Mouse (Mus musculus) ES-E14 (cell line): ENCODE results near the gene L2hgdh. TPM values are rescaled to one million over a fixed set of nuclear protein-coding genes. Genes with fewer than 3 reads are reported as not detected.
A peak's percentile ranks its signal among the peaks of the same experiment; 100 is the strongest.

ENCODE experiments used
- DNase-seq: peaks from one replicate; pipeline ENCODE4 v3.0.0-alpha.2; 2013; ENCODE audit warnings: low read depth, low spot score
- H3K27ac ChIP-seq: 2 replicates; pipeline ENCODE4 v1.5.1; 2012; ENCODE audit warnings: low read depth, mild to moderate bottlenecking, low read length, moderate library complexity, mixed read lengths; ENCODE audit not compliant: poor library complexity, insufficient read depth, severe bottlenecking
- H3K36me3 ChIP-seq: 2 replicates; pipeline ENCODE4 v1.6.1; 2012; ENCODE audit warnings: mild to moderate bottlenecking, low read length, moderate library complexity, mixed read lengths; ENCODE audit not compliant: control insufficient read depth, poor library complexity, insufficient read depth, severe bottlenecking
- H3K4me1 ChIP-seq, 2 experiments: fragments of 150-350 bp in 1 of 2; sonication (generic) in 1 of 2; 2 replicates each; pipeline ENCODE4 v1.6.1; 2012; ENCODE audit warnings: low read length in 2 of 2, mild to moderate bottlenecking in 1 of 2, mixed read lengths in 1 of 2; ENCODE audit not compliant: control insufficient read depth in 2 of 2, insufficient read depth in 2 of 2, poor library complexity in 1 of 2
- H3K4me3 ChIP-seq, 2 experiments: fragments of 150-350 bp in 1 of 2; sonication (generic) in 1 of 2; 2 replicates each; pipeline ENCODE4 v1.5.1; 2012; ENCODE audit warnings: low read length in 2 of 2, low read depth in 1 of 2, mild to moderate bottlenecking in 1 of 2, mixed read lengths in 1 of 2; ENCODE audit not compliant: insufficient read depth in 1 of 2, poor library complexity in 1 of 2, severe bottlenecking in 1 of 2
- H3K9ac ChIP-seq: 2 replicates; pipeline ENCODE4 v1.6.1; 2012; ENCODE audit warnings: low read depth, mild to moderate bottlenecking, low read length, mixed read lengths; ENCODE audit not compliant: poor library complexity, insufficient read depth, severe bottlenecking
- H3K9me3 ChIP-seq: fragments of 150-350 bp; sonication (generic); 2 replicates; pipeline ENCODE4 v1.6.1; 2012; ENCODE audit warnings: low read depth, mild to moderate bottlenecking, low read length; ENCODE audit not compliant: control insufficient read depth, insufficient read depth
- CHD2 ChIP-seq: IDR thresholded peaks from 2 replicates; pipeline ENCODE4 v1.6.1; 2014; ENCODE audit warnings: mild to moderate bottlenecking, low read depth, low read length, inconsistent platforms
- HCFC1 ChIP-seq: IDR thresholded peaks from 2 replicates; pipeline ENCODE4 v1.6.1; 2012; ENCODE audit warnings: low read length, inconsistent platforms, borderline replicate concordance; ENCODE audit not compliant: insufficient read depth
- MAFK ChIP-seq: IDR thresholded peaks from 2 replicates; pipeline ENCODE4 v1.6.1; 2014; ENCODE audit warnings: mild to moderate bottlenecking, low read depth, low read length, inconsistent platforms; ENCODE audit not compliant: insufficient read depth
- ZC3H11A ChIP-seq: IDR thresholded peaks from 2 replicates; pipeline ENCODE4 v1.6.1; 2012; ENCODE audit warnings: low read depth, mild to moderate bottlenecking, inconsistent platforms, low read length, borderline replicate concordance
- ZNF384 ChIP-seq: IDR thresholded peaks from 2 replicates; pipeline ENCODE4 v1.6.1; 2012; ENCODE audit warnings: low read depth, low read length, inconsistent platforms
- in situ Hi-C, 2 experiments: fragments of 600-800 bp; cut with MboI; formaldehyde crosslinking; loops; one replicate each; pipeline ENCODE4 v1.15.1; 2025; ENCODE audit warnings: low sequenced_read_pairs in 2 of 2, inconsistent platforms in 1 of 2; ENCODE audit not compliant: unreplicated experiment in 2 of 2
- total RNA-seq: library from RNA; depleted of rRNA; stranded (reverse); fragments of 300-350 nt; gene quantifications from 2 replicates; pipeline ENCODE4 v1.2.3, GENCODE M21; 2012

Gene L2hgdh
- total RNA-seq, 1 experiment = 28.2 TPM

- H3K4me1 ChIP-seq = peaks cover 8 to 14% of the 10 kb centered on the region in 2 experiments; a peak in 3 of 4 replicates
- H3K4me3 ChIP-seq = no peak overlapping the region
- DNase-seq = no peak
- peaks cover 4% of the 10 kb centered on the region for H3K36me3 ChIP-seq
- H3K27ac ChIP-seq = peak overlapping the region; percentile 78; the same call in 1 of the 2 replicates
- in situ Hi-C loops = no loop called here
- no peak overlapping the region for H3K9ac ChIP-seq
- no peak for TF ChIP-seq ZNF384
- TF ChIP-seq MAFK = no peak
- no peak for TF ChIP-seq HCFC1
- no peak for TF ChIP-seq CHD2
- no peak for TF ChIP-seq ZC3H11A
- H3K9me3 ChIP-seq = peaks cover 6% of the 10 kb centered on the region
Measured at GRCm38 (mm10) chr12:69732221-69732620, 7.5 kb upstream of the L2hgdh start.

GRCm38 (mm10) chr12:69730306-69730705 is 5.6 kb upstream of the L2hgdh start:
- Histone ChIP-seq H3K4me1 (peaks cover 8 to 14% of the 10 kb centered on the region in 2 experiments; a peak in 3 of 4 replicates), H3K4me3 (no peak overlapping the region), H3K9me3 (peaks cover 6% of the 10 kb centered on the region), H3K9ac (no peak overlapping the region), H3K36me3 (peaks cover 4% of the 10 kb centered on the region), H3K27ac (peak overlapping the region; percentile 78; the same call in 1 of the 2 replicates)
- TF ChIP-seq HCFC1 = no peak
- no peak for TF ChIP-seq ZC3H11A
- no peak for TF ChIP-seq CHD2
- in situ Hi-C loops = no loop called here
- no peak for DNase-seq

GRCm38 (mm10) chr12:69729246-69729645 is 4.6 kb upstream of the L2hgdh start:
- in situ Hi-C loops = no loop called here
- Histone ChIP-seq H3K36me3 (peaks cover 4% of the 10 kb centered on the region), H3K27ac (no peak overlapping the region; the same call in 1 of the 2 replicates), H3K9me3 (peaks cover 6% of the 10 kb centered on the region), H3K4me3 (no peak overlapping the region), H3K4me1 (peaks cover 8 to 14% of the 10 kb centered on the region in 2 experiments; a peak in 3 of 4 replicates), H3K9ac (no peak overlapping the region)
- TF ChIP-seq MAFK (no peak), ZC3H11A (no peak), ZNF384 (no peak), HCFC1 (no peak), CHD2 (no peak)
- no peak for DNase-seq

GRCm38 (mm10) chr12:69724018-69724710 is 509 bp downstream of the L2hgdh start:
- Histone ChIP-seq H3K4me1 (peaks cover 4 to 10% of the 10 kb centered on the region in 2 experiments; a peak in 3 of 4 replicates), H3K36me3 (peaks cover 13% of the 10 kb centered on the region), H3K9ac (peak overlapping the region; percentile 76), H3K27ac (no peak overlapping the region; the same call in 1 of the 2 replicates), H3K9me3 (peaks cover 8% of the 10 kb centered on the region), H3K4me3 (peak overlapping the region; percentile 83 to 85)
- DNase-seq = no peak
- in situ Hi-C loops = no loop called here
- TF ChIP-seq CHD2 (no peak), MAFK (no peak), HCFC1 (no peak), ZC3H11A (no peak), ZNF384 (no peak)

GRCm38 (mm10) chr12:69723376-69723775 is 1.3 kb downstream of the L2hgdh start:
- Histone ChIP-seq H3K36me3 (peaks cover 16% of the 10 kb centered on the region), H3K9me3 (peaks cover 9% of the 10 kb centered on the region), H3K9ac (0 out of 2 replicates have a peak overlapping the region, but pooled peaks have one; percentile 37), H3K27ac (no peak overlapping the region), H3K4me3 (peak overlapping the region; percentile 83 to 85; a peak in 3 of 4 replicates), H3K4me1 (peaks cover 0 to 5% of the 10 kb centered on the region in 2 experiments; a peak in 2 of 4 replicates)
- in situ Hi-C loops = no loop called here
- TF ChIP-seq ZNF384 (no peak), MAFK (no peak), HCFC1 (no peak), CHD2 (no peak), ZC3H11A (no peak)
- no peak for DNase-seq
